Mouse (Mus musculus) ovary, postnatal 14 days (tissue): ENCODE measurements around the gene Thbs3.

Experiments
- DNase-seq: peaks from one replicate; pipeline ENCODE4 v3.0.0; 2022; ENCODE audit warnings: low spot score

Thbs3 gene

GRCm38 (mm10) chr3:89227307-89228179 lies 12.6 kb downstream of the Thbs3 start:
- peak; percentile 74 for DNase-seq

GRCm38 (mm10) chr3:89228180-89228549 lies 13.2 kb downstream of the Thbs3 start:
- peak; percentile 87 for DNase-seq

- DNase-seq, result no peak
Observed at GRCm38 (mm10) chr3:89228836-89229235, 13.9 kb downstream of the Thbs3 start, which contains the start of gene Muc1. Muc1 (plus strand) TSS chr3:89229057.

DNA sequence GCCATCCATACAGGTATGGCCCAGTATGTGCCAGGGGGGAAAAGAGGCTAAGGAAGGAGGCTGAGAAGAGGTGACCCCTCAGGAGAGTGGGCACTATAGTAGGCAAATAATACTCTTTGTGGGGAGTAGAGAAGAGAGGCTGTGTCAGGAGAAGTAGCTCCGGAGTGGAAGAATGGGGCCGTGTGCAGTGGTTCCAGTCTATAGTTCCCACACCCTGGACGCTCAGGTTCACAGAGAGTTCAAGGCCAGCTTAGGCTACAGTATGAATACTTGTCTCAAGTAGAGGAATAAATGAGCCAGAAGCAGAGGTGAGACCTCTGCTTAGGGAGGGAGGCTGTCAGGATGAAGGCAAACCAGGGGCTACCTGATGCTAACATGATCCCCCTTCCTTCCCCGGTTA lies 14.3 kb downstream of the Thbs3 start:
- DNase-seq, result no peak

- no peak for DNase-seq
Observed at GRCm38 (mm10) chr3:89230561-89230960, 15.6 kb downstream of the Thbs3 start.

DNA sequence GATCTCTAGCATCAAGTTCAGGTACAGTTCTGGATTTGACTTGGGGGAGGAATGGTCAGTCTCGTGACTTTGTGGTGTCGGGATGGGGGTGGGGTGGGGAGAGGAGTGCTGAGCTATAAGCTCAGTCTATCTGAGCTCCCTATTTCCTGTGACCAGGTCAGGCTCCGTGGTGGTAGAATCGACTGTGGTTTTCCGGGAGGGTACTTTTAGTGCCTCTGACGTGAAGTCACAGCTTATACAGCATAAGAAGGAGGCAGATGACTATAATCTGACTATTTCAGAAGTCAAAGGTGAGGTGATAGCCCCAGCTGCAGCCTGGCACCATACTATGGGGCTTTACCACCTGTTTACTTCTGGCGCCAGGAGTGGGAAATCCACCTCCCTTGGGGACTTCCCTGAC lies 16.4 kb downstream of the Thbs3 start:
- no peak for DNase-seq

- no peak for DNase-seq
Observed at GRCm38 (mm10) chr3:89231772-89232275, 16.8 kb downstream of the Thbs3 start.

- DNase-seq, result no peak
Observed at GRCm38 (mm10) chr3:89232614-89233013, 17.6 kb downstream of the Thbs3 start.

GRCm38 (mm10) chr3:89233562-89234110 lies 18.7 kb downstream of the Thbs3 start:
- no peak for DNase-seq

GRCm38 (mm10) chr3:89236516-89236915 lies 21.5 kb downstream of the Thbs3 start:
- DNase-seq, result no peak

GRCm38 (mm10) chr3:89237682-89238081 lies 22.7 kb downstream of the Thbs3 start:
- no peak for DNase-seq

DNA sequence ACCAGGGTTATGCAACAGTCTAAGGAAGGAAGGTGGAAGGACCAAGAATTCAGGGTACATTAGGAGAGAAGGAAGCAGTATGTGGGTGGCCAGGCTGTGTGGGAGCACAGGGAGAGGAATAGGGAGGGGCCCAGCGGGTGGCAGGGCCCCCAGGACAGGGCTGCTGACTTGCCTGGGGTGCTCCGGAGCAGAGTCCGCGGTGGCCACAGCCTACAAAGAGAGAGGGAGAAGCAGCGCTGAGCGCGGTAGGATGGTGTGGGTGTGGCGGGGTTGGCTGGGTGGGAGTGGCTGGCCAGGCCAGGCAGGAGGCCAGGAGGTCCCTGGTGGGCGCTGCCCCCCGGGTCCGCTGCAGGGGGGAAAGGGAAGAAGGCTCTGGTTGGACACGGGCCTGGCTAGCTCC lies 23.5 kb downstream of the Thbs3 start:
- DNase-seq, result no peak

DNA sequence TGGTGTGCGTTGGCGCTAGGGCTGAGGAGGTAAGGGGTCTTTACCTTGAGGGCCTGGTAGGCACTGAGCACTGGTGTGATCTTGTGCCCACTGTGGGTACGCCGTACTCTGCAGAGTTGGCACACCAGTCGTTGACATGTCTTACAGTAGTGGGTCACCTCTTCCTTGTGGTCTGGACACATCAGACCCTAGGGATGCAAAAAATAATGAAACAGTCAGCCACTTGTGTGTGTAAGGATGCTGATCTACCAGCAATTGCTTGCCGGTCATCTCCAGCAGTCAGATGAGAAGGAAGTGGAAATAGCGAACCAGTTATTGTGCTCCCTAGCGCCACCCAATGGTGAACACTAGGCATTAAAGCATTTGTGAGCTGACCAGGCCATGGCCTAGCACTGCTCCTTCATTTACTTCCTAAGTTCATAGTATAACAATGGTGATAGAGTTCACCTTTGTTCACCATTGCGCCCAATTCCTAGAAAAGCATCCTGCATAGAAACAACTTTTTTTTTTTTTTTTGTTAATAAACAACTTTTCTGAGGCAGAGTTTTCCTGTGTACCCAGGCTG lies 27.4 kb downstream of the Thbs3 start:
- DNase-seq, result peak; percentile 53

GRCm38 (mm10) chr3:89243609-89244008 lies 28.6 kb downstream of the Thbs3 start:
- DNase-seq, result no peak

DNA sequence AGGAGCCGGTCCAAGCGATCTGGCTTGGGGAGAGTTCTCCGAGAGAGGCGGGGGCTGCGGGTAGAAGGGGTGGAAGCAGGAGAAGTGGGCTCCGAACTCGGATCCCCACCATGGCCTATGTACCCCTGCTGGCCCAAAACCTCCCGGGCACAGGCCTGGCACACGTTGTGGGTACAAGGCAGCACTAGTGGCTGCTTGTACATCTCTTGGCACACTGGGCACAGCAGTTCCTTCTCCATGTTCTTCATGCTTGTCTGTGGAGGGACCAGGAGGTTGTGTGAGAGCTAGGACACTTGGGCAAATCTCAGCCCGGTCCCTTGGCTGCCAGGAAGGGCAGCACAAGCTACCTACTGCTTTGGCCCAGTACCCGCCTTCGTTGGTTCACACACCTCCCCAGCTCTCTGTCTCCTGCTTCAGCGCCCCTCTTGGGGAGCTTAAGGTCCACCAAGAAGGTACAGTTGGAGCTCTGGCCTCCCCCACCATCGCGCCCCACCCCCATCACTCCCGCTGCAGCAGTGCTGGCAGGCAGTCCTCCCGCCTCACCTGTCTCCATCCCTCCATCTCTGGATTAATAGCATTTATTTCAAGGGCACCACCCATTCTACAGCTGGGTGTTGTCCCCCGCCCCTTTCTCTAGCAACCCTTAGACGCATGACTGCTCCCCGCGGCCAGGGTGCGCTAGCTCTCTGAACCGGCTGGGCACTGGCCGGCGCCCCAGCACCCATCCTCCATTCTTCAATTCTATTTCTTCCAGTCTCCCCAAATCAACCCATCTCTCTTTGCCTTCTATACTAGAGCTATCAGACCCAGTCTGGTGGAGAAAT lies 29.4 kb downstream of the Thbs3 start:
- DNase-seq, result no peak

DNA sequence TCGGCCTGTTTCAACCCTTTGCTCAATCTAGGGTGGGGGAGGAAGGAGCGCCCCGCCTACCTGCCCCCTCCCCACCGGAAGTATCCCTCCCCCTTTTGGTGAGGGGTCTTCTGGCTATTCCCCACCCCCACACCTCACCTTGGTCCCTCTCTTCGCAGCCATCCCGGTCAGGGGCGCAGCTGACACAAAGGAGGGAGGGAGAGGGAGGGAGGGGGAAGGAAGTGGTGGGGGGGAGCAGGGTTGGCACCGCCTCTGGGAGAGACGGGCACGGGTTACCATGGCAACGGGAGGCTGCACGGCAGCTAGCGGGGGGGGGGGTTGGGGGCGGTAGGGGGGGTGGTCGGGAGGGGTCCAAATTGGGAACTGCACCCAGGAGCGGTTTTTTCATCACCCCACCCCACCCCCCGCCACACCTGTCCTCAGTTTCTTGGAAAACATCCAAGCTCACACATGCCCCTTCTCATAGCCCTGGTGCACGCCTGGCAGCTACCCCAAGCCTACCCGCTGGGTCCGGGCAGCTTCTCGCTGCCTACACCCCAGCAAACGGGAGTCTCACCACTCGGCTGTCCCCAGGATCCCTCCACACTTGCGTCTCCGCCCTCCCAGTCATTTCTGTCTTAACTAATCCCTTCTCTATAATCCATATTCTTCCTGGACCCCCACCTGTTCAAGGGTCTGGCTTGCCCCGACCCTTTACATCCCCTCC lies 30.2 kb downstream of the Thbs3 start:
- no peak for DNase-seq

GRCm38 (mm10) chr3:89245688-89246171 lies 30.8 kb downstream of the Thbs3 start, which contains the start of gene Krtcap2:
Krtcap2 (plus strand) TSS chr3:89245966.
- no peak for DNase-seq

GRCm38 (mm10) chr3:89246261-89247100 lies 31.5 kb downstream of the Thbs3 start, which contains the start of gene Trim46:
Trim46 (minus strand) TSS chr3:89246309.
- peak; percentile 84 for DNase-seq

DNA sequence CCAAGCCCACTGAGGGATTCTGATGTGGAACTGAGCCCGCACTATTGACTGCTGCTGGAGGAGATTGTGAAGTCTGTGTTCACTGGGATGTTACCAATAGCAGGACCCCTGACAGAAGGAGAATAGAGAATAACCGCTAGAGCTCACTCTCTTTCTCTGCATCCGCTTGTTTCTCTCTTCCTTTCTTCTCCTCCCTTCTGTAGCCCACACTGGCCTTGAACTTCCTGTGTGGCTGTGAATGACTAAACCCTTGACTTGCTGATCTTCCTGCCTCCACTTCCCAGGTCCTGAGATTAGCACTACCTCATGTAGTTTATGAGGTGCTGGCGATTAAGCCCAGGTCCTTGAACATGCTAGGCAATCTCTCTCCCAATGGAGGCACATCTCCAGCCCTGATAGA lies 32.5 kb downstream of the Thbs3 start:
- no peak for DNase-seq

DNA sequence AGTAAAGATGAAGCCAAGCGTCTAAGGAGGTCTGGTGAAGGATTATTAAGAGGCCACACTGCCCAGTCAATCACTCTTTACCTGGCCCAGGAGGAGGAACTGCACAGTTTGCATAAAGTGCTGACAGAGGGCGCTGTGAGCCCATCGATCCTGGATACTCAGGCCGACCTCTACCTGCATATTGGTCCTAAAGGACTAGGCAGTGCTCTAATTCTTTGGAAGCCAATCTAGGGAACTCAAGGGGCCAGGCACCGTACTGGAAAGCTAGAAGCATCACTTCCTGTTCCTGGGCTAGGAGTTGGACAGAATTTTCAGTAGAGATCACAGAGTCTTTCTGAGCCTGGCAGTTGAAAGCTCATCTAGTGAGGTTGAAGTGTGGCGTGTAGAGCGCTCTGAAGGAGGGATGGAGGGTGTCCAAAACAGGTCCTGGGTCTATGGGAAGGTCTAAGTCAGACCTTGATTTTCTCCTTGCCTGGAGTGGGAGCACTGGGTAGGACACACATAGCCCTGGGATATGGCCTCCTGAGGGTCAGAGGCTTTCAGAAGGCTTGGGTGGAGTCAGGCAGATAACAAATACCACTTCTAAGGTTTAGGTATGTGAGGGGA lies 35.6 kb downstream of the Thbs3 start:
- no peak for DNase-seq
